Mouse (Mus musculus) olfactory bulb, adult 2 months (tissue): ENCODE measurements around the gene Rbm19. TPM values are rescaled to one million over a fixed set of nuclear protein-coding genes. Genes with fewer than 3 reads are reported as not detected.
A peak's percentile ranks its signal among the peaks of the same experiment; 100 is the strongest.

ENCODE experiments used
- H3K27ac ChIP-seq: fragments of 200-500 bp; 2 replicates; pipeline ENCODE4 v1.5.1; 2012; ENCODE audit warnings: low read depth, low read length; ENCODE audit not compliant: insufficient read depth
- H3K4me1 ChIP-seq: fragments of 200-500 bp; 2 replicates; pipeline ENCODE4 v1.6.1; 2012; ENCODE audit warnings: low read length; ENCODE audit not compliant: control insufficient read depth, insufficient read depth
- H3K4me3 ChIP-seq: fragments of 200-500 bp; 2 replicates; pipeline ENCODE4 v1.5.1; 2012; ENCODE audit warnings: mild to moderate bottlenecking, low read depth, low read length, moderate library complexity; ENCODE audit not compliant: insufficient read depth
- CTCF ChIP-seq: fragments of 200-500 bp; IDR thresholded peaks from 2 replicates; pipeline ENCODE4 v1.5.1; 2012; ENCODE audit warnings: low read depth, mild to moderate bottlenecking, low read length, moderate library complexity; ENCODE audit not compliant: insufficient read depth
- POLR2A ChIP-seq: fragments of 200-500 bp; IDR thresholded peaks from 2 replicates; pipeline ENCODE4 v1.6.1; 2012; ENCODE audit warnings: mild to moderate bottlenecking, low read depth, low read length, moderate library complexity; ENCODE audit not compliant: insufficient read depth
- WGBS: fragments of 180-500 bp; shearing (Covaris S2); methylation state at CpG from one replicate; pipeline ENCODE4 v1.1.7; 2018; 5-methylcytosine and 5-hydroxymethylcytosine counted together
- polyA plus RNA-seq: library from polyadenylated mRNA; stranded (reverse); fragments of >200 nt; gene quantifications from 2 replicates; pipeline ENCODE4 v1.2.4, GENCODE M21; 2012; ENCODE audit warnings: low replicate concordance; ENCODE audit not compliant: missing spikeins, insufficient read depth, insufficient read length

The Rbm19 gene
- polyA plus RNA-seq, 1 experiment: not detected

GRCm38 (mm10) chr5:120183790-120184189, 67.5 kb downstream of the Rbm19 start:
- peaks cover 37% of the 10 kb centered on the region for H3K4me1 ChIP-seq
- no peak for TF ChIP-seq POLR2A
- no peak for TF ChIP-seq CTCF
- WGBS: 48% methylated on average over 7 of the region's 7 CpGs
- no peak overlapping the region for H3K4me3 ChIP-seq
- H3K27ac ChIP-seq: peak overlapping the region; percentile 12; the same call in 1 of the 2 replicates

- H3K4me3 ChIP-seq: no peak overlapping the region
- no peak for TF ChIP-seq CTCF
- TF ChIP-seq POLR2A: no peak
- peaks cover 22% of the 10 kb centered on the region for H3K4me1 ChIP-seq
- WGBS: 94% methylated on average over 10 of the region's 10 CpGs
- H3K27ac ChIP-seq: no peak overlapping the region
These were observed 69.7 kb downstream of the Rbm19 start for GRCm38 (mm10) chr5:120185949-120186348.

- 79% methylated on average over 7 of the region's 7 CpGs for WGBS
- peaks cover 16% of the 10 kb centered on the region for H3K4me1 ChIP-seq
- H3K4me3 ChIP-seq: no peak overlapping the region
- H3K27ac ChIP-seq: no peak overlapping the region
- TF ChIP-seq CTCF: no peak
- TF ChIP-seq POLR2A: no peak
These were observed 72.3 kb downstream of the Rbm19 start for GRCm38 (mm10) chr5:120188541-120188940.

GRCm38 (mm10) chr5:120190001-120190582, 73.8 kb downstream of the Rbm19 start:
- WGBS: 83% methylated on average over 14 of the region's 14 CpGs
- H3K27ac ChIP-seq: no peak overlapping the region
- H3K4me3 ChIP-seq: no peak overlapping the region
- TF ChIP-seq POLR2A (no peak), CTCF (no peak)
- peaks cover 21% of the 10 kb centered on the region for H3K4me1 ChIP-seq

GRCm38 (mm10) chr5:120191620-120192019, 75.4 kb downstream of the Rbm19 start:
- H3K4me3 ChIP-seq: no peak overlapping the region
- 89% methylated on average over 9 of the region's 9 CpGs for WGBS
- peaks cover 30% of the 10 kb centered on the region for H3K4me1 ChIP-seq
- H3K27ac ChIP-seq: no peak overlapping the region
- TF ChIP-seq POLR2A: no peak
- no peak for TF ChIP-seq CTCF

GRCm38 (mm10) chr5:120194309-120194941, 78.2 kb downstream of the Rbm19 start:
- peak overlapping the region; percentile 47; the same call in 1 of the 2 replicates for H3K27ac ChIP-seq
- TF ChIP-seq CTCF (no peak), POLR2A (no peak)
- H3K4me1 ChIP-seq: peaks cover 30% of the 10 kb centered on the region

GRCm38 (mm10) chr5:120194948-120195347, 78.7 kb downstream of the Rbm19 start:
- Histone ChIP-seq H3K27ac (no peak overlapping the region), H3K4me1 (peaks cover 30% of the 10 kb centered on the region), H3K4me3 (no peak overlapping the region)
- 14% methylated on average over 13 of the region's 13 CpGs for WGBS
- TF ChIP-seq CTCF (no peak), POLR2A (no peak)

More at GRCm38 (mm10) chr5:120194309-120194941, 78.2 kb downstream of the Rbm19 start:
- no peak overlapping the region for H3K4me3 ChIP-seq
- WGBS: 26% methylated on average over 16 of the region's 16 CpGs

GRCm38 (mm10) chr5:120196879-120197278, 80.6 kb downstream of the Rbm19 start:
- H3K27ac ChIP-seq: no peak overlapping the region
- TF ChIP-seq CTCF (no peak), POLR2A (no peak)
- 90% methylated on average over 9 of the region's 9 CpGs for WGBS
- H3K4me3 ChIP-seq: no peak overlapping the region
- H3K4me1 ChIP-seq: peaks cover 30% of the 10 kb centered on the region

- peaks cover 28% of the 10 kb centered on the region for H3K4me1 ChIP-seq
- TF ChIP-seq CTCF (no peak), POLR2A (no peak)
- H3K4me3 ChIP-seq: no peak overlapping the region
- WGBS: 74% methylated on average over 10 of the region's 10 CpGs
- H3K27ac ChIP-seq: no peak overlapping the region
These were observed 81.6 kb downstream of the Rbm19 start for GRCm38 (mm10) chr5:120197813-120198387.
